ENCODE assay signal across 26 mouse cellular contexts in the genomic region with DNA sequence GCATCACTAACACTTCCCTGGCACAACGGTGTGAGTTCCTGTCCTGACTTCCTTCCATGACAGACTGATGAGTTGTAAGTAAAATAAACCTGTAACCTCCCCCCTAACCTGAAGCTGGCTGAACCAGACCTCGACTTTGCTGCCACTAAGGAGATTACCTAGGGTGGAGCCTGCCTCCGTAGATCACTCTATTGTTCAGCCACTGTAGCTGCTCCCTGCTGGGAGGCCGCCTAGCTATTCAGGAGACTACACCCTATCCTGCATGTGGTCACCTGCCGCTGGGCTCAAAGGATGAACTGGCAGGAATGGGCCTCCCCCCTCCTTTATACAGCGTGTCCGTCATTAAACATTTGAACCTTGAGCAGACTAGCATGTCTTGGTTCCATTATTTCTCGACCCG. TPM values are rescaled to one million over a fixed set of nuclear protein-coding genes. Genes with fewer than 3 reads are reported as not detected.
DNase-seq lines count a peak whose midpoint lies in the region; ATAC-seq and TF ChIP-seq lines count a peak whose summit lies in the region.
"Had no signal": no experiment of that assay in that cellular context is flagged by ENCODE, and none has a peak within 500 bp of the region (broad histone marks: within the 10 kb centered on the region; RNA-seq: fewer than 3 reads in every experiment).

No protein-coding gene starts in this region.

- ATAC-seq in heart, embryonic 13.5 days (ENCODE audit: extremely low read depth, insufficient number of reproducible peaks, low FRiP score, low TSS enrichment): no peak
- ATAC-seq in liver, embryonic 12.5 days: no peak
- no peak for ATAC-seq in liver, postnatal 0 days
- ATAC-seq in stomach, embryonic 16.5 days (ENCODE audit: insufficient read depth, low FRiP score): no peak; the same call in 1 of the 2 replicates
- ATAC-seq: hindbrain, postnatal 0 days; Patski had no signal

- peak overlapping the region; percentile 31 for H3K4me2 ChIP-seq in heart, embryonic 13.5 days
- 0 out of 2 replicates have a peak overlapping the region, but pooled peaks have one; percentile 0 for H3K4me2 ChIP-seq in liver, embryonic 12.5 days
- no peak overlapping the region for H3K4me2 ChIP-seq in liver, postnatal 0 days (ENCODE audit: low read depth, low read length)
- no peak overlapping the region for H3K4me2 ChIP-seq in stomach, embryonic 16.5 days (ENCODE audit: low read depth, low read length)

- peaks cover 21% of the 10 kb centered on the region; the same call in 1 of the 2 replicates for H3K27me3 ChIP-seq in heart, embryonic 13.5 days (replicated peaks)
- H3K27me3 ChIP-seq in liver, embryonic 12.5 days (replicated peaks): no peaks in the 10 kb centered on the region
- no peaks in the 10 kb centered on the region for H3K27me3 ChIP-seq in liver, postnatal 0 days (ENCODE audit: insufficient read depth, low read length)
- no peaks in the 10 kb centered on the region for H3K27me3 ChIP-seq in stomach, embryonic 16.5 days (ENCODE audit: control insufficient read depth, insufficient read depth, low read length)
- H3K27me3 ChIP-seq: CH12.LX; megakaryocyte, embryonic 14.5 days; Patski had no signal

- DNase-seq in heart, postnatal 14 days: no peak
- no peak for DNase-seq in liver, postnatal 0 days
- peak; percentile 99 for DNase-seq in ES-CJ7 (ENCODE audit: low read depth, low spot score)
- no peak for DNase-seq in urinary bladder, postnatal 25 days (ENCODE audit: low spot score)
- DNase-seq: adrenal gland, postnatal 25 days; cerebellum, adult 18-20 months; lung, adult 18-20 months; lung, postnatal 14 days; thymus, postnatal 36 days had no signal

- H3K36me3 ChIP-seq in heart, embryonic 13.5 days: no peaks in the 10 kb centered on the region
- H3K36me3 ChIP-seq in liver, embryonic 12.5 days: no peaks in the 10 kb centered on the region
- no peaks in the 10 kb centered on the region for H3K36me3 ChIP-seq in liver, postnatal 0 days (replicated peaks; ENCODE audit: insufficient read depth, low read length)
- H3K36me3 ChIP-seq in stomach, embryonic 16.5 days (ENCODE audit: control insufficient read depth, insufficient read depth, low read length): no peaks in the 10 kb centered on the region
- H3K36me3 ChIP-seq: hindbrain, embryonic 10.5 days had no signal

- no peak for TF ChIP-seq CTCF in liver, postnatal 0 days (IDR thresholded peaks at IDR 0.05; ENCODE audit: low read depth)

- WGBS in heart, embryonic 13.5 days: 17% methylated on average over 9 of the region's 9 CpGs
- 30% methylated on average over 9 of the region's 9 CpGs for WGBS in liver, embryonic 12.5 days (ENCODE audit: insufficient replicate concordance)
- 45% methylated on average over 9 of the region's 9 CpGs for WGBS in liver, postnatal 0 days (ENCODE audit: insufficient replicate concordance)
- 26% methylated on average over 9 of the region's 9 CpGs for WGBS in stomach, embryonic 16.5 days

- H3K4me1 ChIP-seq in heart, embryonic 13.5 days: no peaks in the 10 kb centered on the region
- no peaks in the 10 kb centered on the region for H3K4me1 ChIP-seq in liver, embryonic 12.5 days
- no peaks in the 10 kb centered on the region for H3K4me1 ChIP-seq in liver, postnatal 0 days (ENCODE audit: insufficient read depth)
- H3K4me1 ChIP-seq in stomach, embryonic 16.5 days (ENCODE audit: control insufficient read depth, insufficient read depth, low read length): no peaks in the 10 kb centered on the region
- H3K4me1 ChIP-seq: hindbrain, embryonic 10.5 days had no signal

- H3K9me3 ChIP-seq in heart, embryonic 13.5 days: no peaks in the 10 kb centered on the region; the same call in 1 of the 2 replicates
- no peaks in the 10 kb centered on the region for H3K9me3 ChIP-seq in liver, embryonic 12.5 days (replicated peaks)
- H3K9me3 ChIP-seq in liver, postnatal 0 days (ENCODE audit: low read length): no peaks in the 10 kb centered on the region
- no peaks in the 10 kb centered on the region for H3K9me3 ChIP-seq in stomach, embryonic 16.5 days (replicated peaks; ENCODE audit: control insufficient read depth, low read length)

- H3K9ac ChIP-seq in heart, embryonic 13.5 days: no peak overlapping the region
- H3K9ac ChIP-seq in liver, embryonic 12.5 days: no peak overlapping the region
- H3K9ac ChIP-seq in liver, postnatal 0 days (replicated peaks): no peak overlapping the region
- H3K9ac ChIP-seq in stomach, embryonic 16.5 days (ENCODE audit: low read length): no peak overlapping the region

- no peak for TF ChIP-seq EP300 in liver, postnatal 0 days (IDR thresholded peaks at IDR 0.05; ENCODE audit: low read depth)

- no peak overlapping the region for H3K27ac ChIP-seq in heart, embryonic 13.5 days (replicated peaks)
- H3K27ac ChIP-seq in liver, embryonic 12.5 days: no peak overlapping the region
- H3K27ac ChIP-seq in liver, postnatal 0 days (ENCODE audit: low read depth): no peak overlapping the region
- peak overlapping the region; percentile 51; the same call in 1 of the 2 replicates for H3K27ac ChIP-seq in stomach, embryonic 16.5 days (ENCODE audit: low read length)
- H3K27ac ChIP-seq: hindbrain, embryonic 10.5 days; hindbrain, postnatal 0 days had no signal

- 0 out of 2 replicates have a peak overlapping the region, but pooled peaks have one; percentile 4 for H3K4me3 ChIP-seq in heart, embryonic 13.5 days
- H3K4me3 ChIP-seq in liver, embryonic 12.5 days: no peak overlapping the region
- no peak overlapping the region for H3K4me3 ChIP-seq in liver, postnatal 0 days (ENCODE audit: low read depth, low read length)
- no peak overlapping the region for H3K4me3 ChIP-seq in stomach, embryonic 16.5 days (replicated peaks; ENCODE audit: low read length)
- H3K4me3 ChIP-seq: hindbrain, embryonic 10.5 days; megakaryocyte, embryonic 14.5 days had no signal

- intact Hi-C loops in heart, postnatal 14 days (cut with DNase I): no loop called here

RNA-seq across cellular contexts. Expression of gene Tmprss12, which starts 10.9 kb away (rescaled TPM):
- not detected in 2 replicates for polyA plus RNA-seq in heart, embryonic 13.5 days (2015; fragmentation: Nextera tagmentation; extraction: Ambion mirVana)
- not detected for total RNA-seq in heart, postnatal 14 days (2021)
- polyA plus RNA-seq in liver, embryonic 12.5 days (2016; fragmentation: Nextera tagmentation; extraction: Ambion mirVana): not detected in 2 replicates
- not detected in 2 replicates for polyA plus RNA-seq in liver, postnatal 0 days (2015; fragmentation: Nextera tagmentation; extraction: Ambion mirVana)
- polyA plus RNA-seq in stomach, embryonic 16.5 days (2015; fragmentation: Nextera tagmentation; extraction: Ambion mirVana): 0.30 and 0.49 TPM in 2 replicates
- total RNA-seq: adrenal gland, postnatal 25 days; CH12.LX; gastrocnemius, adult 18-20 months; gastrocnemius, postnatal 4 days; hindbrain, postnatal 0 days; layer of hippocampus, adult 18-20 months; layer of hippocampus, postnatal 25 days; left cerebral cortex, postnatal 10 days had no signal
- polyA plus RNA-seq: forebrain, embryonic 11.5 days; heart, embryonic 14.5 days; hindbrain, embryonic 10.5 days; hindbrain, postnatal 0 days; kidney, embryonic 16.5 days; limb, embryonic 14.5 days; Patski had no signal

RNA-seq across cellular contexts. Expression of gene Mettl7a1, which starts 34.2 kb away (rescaled TPM):
- polyA plus RNA-seq in heart, embryonic 13.5 days (2015; fragmentation: Nextera tagmentation; extraction: Ambion mirVana): 3.1 and 3.3 TPM in 2 replicates
- 10 to 100 TPM; 29.3 to 40.9 TPM for total RNA-seq in heart, postnatal 14 days (2021)
- polyA plus RNA-seq in liver, embryonic 12.5 days (2016; fragmentation: Nextera tagmentation; extraction: Ambion mirVana): 4.4 and 5.4 TPM in 2 replicates
- polyA plus RNA-seq in liver, postnatal 0 days (2015; fragmentation: Nextera tagmentation; extraction: Ambion mirVana): 9.7 and 12.4 TPM in 2 replicates
- 9.8 and 10.9 TPM in 2 replicates for polyA plus RNA-seq in stomach, embryonic 16.5 days (2015; fragmentation: Nextera tagmentation; extraction: Ambion mirVana)

RNA-seq across cellular contexts. Expression of gene Atf1, which starts 42.2 kb away (rescaled TPM):
- 30.3 and 34.4 TPM in 2 replicates for polyA plus RNA-seq in heart, embryonic 13.5 days (2015; fragmentation: Nextera tagmentation; extraction: Ambion mirVana)
- total RNA-seq in heart, postnatal 14 days (2021): 10 to 100 TPM; 44.0 to 48.4 TPM
- 55.0 and 57.6 TPM in 2 replicates for polyA plus RNA-seq in liver, embryonic 12.5 days (2016; fragmentation: Nextera tagmentation; extraction: Ambion mirVana)
- polyA plus RNA-seq in liver, postnatal 0 days (2015; fragmentation: Nextera tagmentation; extraction: Ambion mirVana): 23.5 and 24.4 TPM in 2 replicates
- polyA plus RNA-seq in stomach, embryonic 16.5 days (2015; fragmentation: Nextera tagmentation; extraction: Ambion mirVana): 34.0 and 40.4 TPM in 2 replicates

Comparison
In these comparisons a context has a peak if more than half of its experiments do, and no peak if none do; other contexts are left out.
1. H3K4me2 ChIP-seq: peak in heart, embryonic 13.5 days (single experiment) and liver, embryonic 12.5 days (single experiment); none in liver, postnatal 0 days (single experiment) and stomach, embryonic 16.5 days (single experiment).